Mouse (Mus musculus) liver, postnatal 0 days (tissue): ENCODE data around the gene Fosl2. TPM values are rescaled to one million over a fixed set of nuclear protein-coding genes. Genes with fewer than 3 reads are reported as not detected.
"Not testable (repeated sequence)": the region's sequence is repeated elsewhere in the genome, so short reads cannot be mapped to it uniquely, and the experiment has no call there.

Source experiments
- ATAC-seq: fragments of 200-750 bp; cut with Nextera tagmentation; 2 replicates; pipeline ENCODE4 v1.8.0; 2017; ENCODE audit warnings: mild to moderate bottlenecking, moderate library complexity
- DNase-seq: peaks from one replicate; pipeline ENCODE4 v3.0.0-alpha.2; 2016
- H3K27ac ChIP-seq: fragments of 300-500 bp; sonication (generic); 2 replicates; pipeline ENCODE4 v1.5.1; 2014; ENCODE audit warnings: antibody characterized with exemption, moderate library complexity, mild to moderate bottlenecking, low read depth
- H3K27me3 ChIP-seq: fragments of 300-500 bp; sonication (generic); 2 replicates; pipeline ENCODE4 v1.6.1; 2014; ENCODE audit warnings: low read length, control low read depth, mixed read lengths; ENCODE audit not compliant: insufficient read depth
- H3K36me3 ChIP-seq: fragments of 300-500 bp; sonication (generic); replicated peaks from 2 replicates; pipeline ENCODE4 v1.6.1; 2014; ENCODE audit warnings: mild to moderate bottlenecking, control low read depth, low read length, moderate library complexity, mixed read lengths; ENCODE audit not compliant: insufficient read depth
- H3K4me1 ChIP-seq: fragments of 300-500 bp; sonication (generic); 2 replicates; pipeline ENCODE4 v1.6.1; 2014; ENCODE audit warnings: antibody characterized with exemption, mild to moderate bottlenecking, control low read depth; ENCODE audit not compliant: insufficient read depth
- H3K4me2 ChIP-seq: fragments of 300-500 bp; sonication (generic); 2 replicates; pipeline ENCODE4 v1.6.1; 2014; ENCODE audit warnings: low read depth, mild to moderate bottlenecking, low read length, moderate library complexity, mixed read lengths
- H3K4me3 ChIP-seq: fragments of 300-500 bp; sonication (generic); 2 replicates; pipeline ENCODE4 v1.5.1; 2014; ENCODE audit warnings: low read depth, low read length
- H3K9ac ChIP-seq: fragments of 300-500 bp; sonication (generic); replicated peaks from 2 replicates; pipeline ENCODE4 v1.6.1; 2014; ENCODE audit warnings: mild to moderate bottlenecking, moderate library complexity
- H3K9me3 ChIP-seq: fragments of 300-500 bp; sonication (generic); 2 replicates; pipeline ENCODE4 v1.6.1; 2016; ENCODE audit warnings: mild to moderate bottlenecking, control low read depth, low read length, mixed read lengths
- CTCF ChIP-seq: sonication (generic); IDR thresholded peaks from 2 replicates; pipeline ENCODE4 v1.5.1; 2016; ENCODE audit warnings: antibody characterized with exemption, low read depth
- EP300 ChIP-seq: IDR thresholded peaks from 2 replicates; pipeline ENCODE4 v1.6.1; 2016; ENCODE audit warnings: antibody characterized with exemption, low read depth, mild to moderate bottlenecking
- WGBS: fragments of 180-500 bp; shearing (Covaris S2); extraction: QIAGEN DNeasy Blood & Tissue Kit; methylation state at CpG from one replicate; pipeline ENCODE4 v1.1.7; 2014; ENCODE audit not compliant: insufficient replicate concordance; 5-methylcytosine and 5-hydroxymethylcytosine counted together
- polyA plus RNA-seq: library from polyadenylated mRNA; unstranded; fragments of >200 nt; fragmentation: Nextera tagmentation; extraction: Ambion mirVana; gene quantifications from 2 replicates; pipeline ENCODE4 v1.2.1, GENCODE M21; 2015

Fosl2 gene
- polyA plus RNA-seq, 1 experiment from 2014 or later, result 0.92 TPM

DNA sequence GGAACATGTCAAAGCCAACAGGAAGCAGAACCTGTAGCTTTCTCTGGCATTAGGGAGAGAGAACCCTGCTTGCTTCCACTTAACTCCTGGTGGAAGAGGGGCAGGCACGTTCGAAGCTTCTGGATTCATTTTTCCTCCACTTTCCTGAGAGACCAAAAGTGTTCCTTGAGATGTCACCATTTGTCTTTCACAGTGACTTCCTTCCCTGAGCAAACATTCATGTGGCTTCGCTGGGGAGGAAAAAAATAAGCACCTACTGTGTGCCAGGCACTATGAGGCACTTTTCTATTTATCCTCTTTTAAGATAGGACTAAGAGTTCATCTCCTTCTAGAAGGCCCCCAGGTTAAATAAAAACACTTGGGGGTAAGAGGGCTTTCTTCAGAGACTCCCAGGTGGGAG is 20.3 kb downstream of the Fosl2 start:
- Histone ChIP-seq H3K27me3 (no peaks in the 10 kb centered on the region), H3K36me3 (peaks cover 35% of the 10 kb centered on the region), H3K9ac (no peak overlapping the region), H3K4me3 (no peak overlapping the region), H3K4me1 (no peaks in the 10 kb centered on the region), H3K4me2 (no peak overlapping the region), H3K27ac (no peak overlapping the region), H3K9me3 (no peaks in the 10 kb centered on the region)
- DNase-seq (no peak), ATAC-seq (no peak)
- WGBS, result 66% methylated on average over 3 of the region's 3 CpGs
- no peak for TF ChIP-seq EP300
- no peak for TF ChIP-seq CTCF

DNA sequence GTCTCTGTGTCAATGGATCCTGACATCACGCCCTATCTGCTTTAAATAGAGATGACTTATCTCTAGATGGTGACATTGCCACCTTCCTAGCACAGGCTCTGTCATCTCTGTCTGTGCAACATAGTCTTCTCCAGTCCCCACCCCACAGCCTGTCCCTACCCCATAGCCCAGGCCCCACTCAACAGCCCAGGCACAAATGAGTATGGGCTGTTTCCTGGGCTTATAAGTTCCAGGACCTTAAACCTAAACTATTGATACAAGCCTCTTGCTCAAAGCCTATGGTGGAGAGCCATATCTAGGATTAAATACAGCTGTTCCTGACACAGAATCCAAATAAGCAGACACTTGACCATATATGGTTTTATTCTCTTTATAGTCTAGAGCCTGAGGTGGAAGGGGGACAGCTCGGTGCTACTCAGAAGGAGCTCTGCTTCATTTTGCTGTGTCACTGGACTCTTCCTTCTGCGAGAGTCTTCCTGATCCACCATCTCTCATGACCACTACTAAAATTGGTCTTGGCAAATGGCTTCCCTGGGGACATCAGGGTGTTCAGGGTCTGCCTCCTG is 28.0 kb downstream of the Fosl2 start:
- no peak overlapping the region for H3K4me2 ChIP-seq
- DNase-seq (no peak), ATAC-seq (no peak)
- H3K4me1 ChIP-seq, result no peaks in the 10 kb centered on the region
- TF ChIP-seq CTCF, result no peak
- TF ChIP-seq EP300, result no peak
- no peak overlapping the region for H3K9ac ChIP-seq
- no peak overlapping the region for H3K27ac ChIP-seq
- 69% methylated on average over 3 of the region's 3 CpGs for WGBS
- no peaks in the 10 kb centered on the region for H3K9me3 ChIP-seq
- H3K36me3 ChIP-seq, result no peaks in the 10 kb centered on the region
- no peaks in the 10 kb centered on the region for H3K27me3 ChIP-seq
- H3K4me3 ChIP-seq, result no peak overlapping the region

DNA sequence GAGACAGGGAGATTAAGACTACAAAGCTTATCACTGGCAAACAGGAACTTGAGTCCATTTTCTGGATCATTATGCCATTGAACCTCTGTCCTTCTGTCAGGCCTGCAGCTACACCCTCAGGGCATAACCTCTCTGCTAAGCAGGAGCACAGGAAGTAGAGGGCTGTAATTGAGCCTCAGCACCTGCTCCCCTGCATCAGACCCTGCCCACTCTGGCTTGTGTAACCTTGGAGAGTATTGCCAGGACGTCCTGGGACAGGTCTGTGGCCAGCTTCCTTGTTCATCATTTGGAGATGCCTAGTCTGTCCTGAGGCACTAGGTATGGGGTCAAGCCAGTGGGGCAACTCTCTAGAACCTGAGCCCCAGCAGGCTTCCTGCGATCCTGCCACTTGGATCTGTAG is 36.6 kb downstream of the Fosl2 start:
- TF ChIP-seq EP300, result no peak
- no peak for TF ChIP-seq CTCF
- H3K4me2 ChIP-seq, result no peak overlapping the region
- WGBS, result 37% methylated on average over 2 of the region's 2 CpGs

DNA sequence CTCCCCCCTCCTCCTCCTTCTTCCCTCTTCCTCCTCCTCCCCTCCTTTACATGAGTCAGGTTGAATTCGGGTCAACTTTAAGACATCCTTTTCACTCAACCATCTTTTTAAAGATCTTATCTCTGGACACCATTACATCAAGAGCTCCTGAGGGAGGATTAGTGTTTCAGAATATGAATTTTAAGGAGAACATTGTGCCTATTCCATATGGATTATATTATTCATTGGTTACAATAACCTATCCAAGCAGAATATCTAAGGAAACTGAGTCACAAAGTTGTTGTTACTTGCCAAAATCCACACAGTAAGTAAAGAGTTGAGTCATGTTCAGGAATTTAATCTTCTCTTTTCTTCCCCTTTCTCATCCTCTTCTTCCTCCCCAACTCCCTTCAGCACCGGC is 41.2 kb downstream of the Fosl2 start:
- TF ChIP-seq EP300 (no peak), CTCF (no peak)
- Histone ChIP-seq H3K4me1 (no peaks in the 10 kb centered on the region), H3K27ac (no peak overlapping the region), H3K4me3 (no peak overlapping the region), H3K9me3 (no peaks in the 10 kb centered on the region), H3K27me3 (no peaks in the 10 kb centered on the region), H3K36me3 (no peaks in the 10 kb centered on the region), H3K4me2 (no peak overlapping the region), H3K9ac (no peak overlapping the region)
- DNase-seq (no peak), ATAC-seq (no peak)
- WGBS, result 25% methylated on average over 2 of the region's 2 CpGs

More for the DNA sequence above, 36.6 kb downstream of the Fosl2 start:
- H3K9ac ChIP-seq, result no peak overlapping the region
- DNase-seq (no peak), ATAC-seq (no peak)
- no peak overlapping the region for H3K4me3 ChIP-seq
- H3K4me1 ChIP-seq, result no peaks in the 10 kb centered on the region
- H3K9me3 ChIP-seq, result no peaks in the 10 kb centered on the region
- no peaks in the 10 kb centered on the region for H3K36me3 ChIP-seq
- no peaks in the 10 kb centered on the region for H3K27me3 ChIP-seq
- no peak overlapping the region for H3K27ac ChIP-seq

DNA sequence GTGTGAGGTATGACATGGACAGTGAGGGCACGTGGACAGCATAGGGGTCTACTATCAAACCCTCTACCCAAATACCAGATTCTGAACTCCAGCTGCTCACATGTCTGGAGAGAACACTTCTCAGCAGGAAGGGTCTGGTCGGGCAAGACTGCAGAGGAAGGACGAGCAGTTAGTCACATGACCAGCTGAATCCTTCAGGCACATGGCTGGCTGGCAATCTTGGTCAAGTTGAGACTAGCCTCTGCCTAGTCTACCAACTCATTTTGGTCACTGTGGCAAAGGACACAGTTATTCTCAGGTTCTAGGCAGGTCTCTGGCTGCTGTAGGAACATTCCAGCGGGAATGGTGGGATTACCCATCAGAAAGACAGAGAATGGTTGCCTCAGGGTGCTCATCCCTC is 42.1 kb downstream of the Fosl2 start:
- H3K4me3 ChIP-seq, result no peak overlapping the region
- no peaks in the 10 kb centered on the region for H3K9me3 ChIP-seq
- no peak overlapping the region for H3K9ac ChIP-seq
- DNase-seq (no peak), ATAC-seq (no peak)
- TF ChIP-seq CTCF, result no peak
- TF ChIP-seq EP300, result no peak
- H3K4me2 ChIP-seq, result no peak overlapping the region
- 64% methylated on average over 4 of the region's 4 CpGs for WGBS
- no peaks in the 10 kb centered on the region for H3K36me3 ChIP-seq
- no peaks in the 10 kb centered on the region for H3K4me1 ChIP-seq
- H3K27me3 ChIP-seq, result no peaks in the 10 kb centered on the region
- H3K27ac ChIP-seq, result no peak overlapping the region

GRCm38 (mm10) chr5:32178720-32179119 is 43.1 kb downstream of the Fosl2 start:
- H3K27me3 ChIP-seq, H3K4me1 ChIP-seq, H3K4me2 ChIP-seq, ATAC-seq, DNase-seq, H3K9me3 ChIP-seq, H3K9ac ChIP-seq, H3K27ac ChIP-seq, H3K36me3 ChIP-seq, H3K4me3 ChIP-seq: not testable (repeated sequence)
- WGBS, result 79% methylated on average over 5 of the region's 6 CpGs

GRCm38 (mm10) chr5:32182885-32183629 is 47.5 kb downstream of the Fosl2 start:
- WGBS, result 66% methylated on average over 4 of the region's 4 CpGs
- ATAC-seq (no peak), DNase-seq (no peak)
- Histone ChIP-seq H3K4me1 (peaks cover 5% of the 10 kb centered on the region; the same call in 1 of the 2 replicates), H3K27me3 (no peaks in the 10 kb centered on the region), H3K27ac (no peak overlapping the region), H3K36me3 (no peaks in the 10 kb centered on the region), H3K4me2 (no peak overlapping the region), H3K4me3 (no peak overlapping the region), H3K9me3 (no peaks in the 10 kb centered on the region), H3K9ac (no peak overlapping the region)
- TF ChIP-seq EP300 (no peak), CTCF (no peak)
